Mouse (Mus musculus): ENCODE measurements at regions not wholly inside any gene's neighbourhood (a gene's known extent, or its start where the extent isn't known, plus 50 kb on each side); places are given as distances from the start of the nearest gene placed in this dataset.

- H3K4me3 ChIP-seq, result no peak overlapping the region
- H3K27me3 ChIP-seq (replicated peaks), result no peaks in the 10 kb centered on the region
- H3K4me2 ChIP-seq, result no peak overlapping the region
- WGBS, result 34% methylated on average over 1 of the region's 1 CpGs
- ATAC-seq (ENCODE audit: insufficient number of reproducible peaks, low FRiP score), result no peak
- no peaks in the 10 kb centered on the region for H3K36me3 ChIP-seq
- H3K9me3 ChIP-seq (replicated peaks), result no peaks in the 10 kb centered on the region
- H3K4me1 ChIP-seq (replicated peaks), result peaks cover 35% of the 10 kb centered on the region
- H3K27ac ChIP-seq (ENCODE audit: poor library complexity, severe bottlenecking), result no peak overlapping the region
- no peak overlapping the region for H3K9ac ChIP-seq
Measured at GRCm38 (mm10) chr12:12180986-12181385, 81.0 kb upstream of the Fam49a start.

- Histone ChIP-seq H3K4me2 (no peak overlapping the region), H3K27ac (ENCODE audit: poor library complexity, severe bottlenecking) (no peak overlapping the region), H3K36me3 (no peaks in the 10 kb centered on the region), H3K4me3 (no peak overlapping the region), H3K27me3 (replicated peaks) (no peaks in the 10 kb centered on the region), H3K9me3 (replicated peaks) (no peaks in the 10 kb centered on the region), H3K4me1 (replicated peaks) (peaks cover 33% of the 10 kb centered on the region), H3K9ac (no peak overlapping the region)
- no peak for ATAC-seq (ENCODE audit: insufficient number of reproducible peaks, low FRiP score)
- WGBS, result 67% methylated on average over 4 of the region's 4 CpGs
Measured at GRCm38 (mm10) chr12:12181686-12182085, 80.3 kb upstream of the Fam49a start.

DNA sequence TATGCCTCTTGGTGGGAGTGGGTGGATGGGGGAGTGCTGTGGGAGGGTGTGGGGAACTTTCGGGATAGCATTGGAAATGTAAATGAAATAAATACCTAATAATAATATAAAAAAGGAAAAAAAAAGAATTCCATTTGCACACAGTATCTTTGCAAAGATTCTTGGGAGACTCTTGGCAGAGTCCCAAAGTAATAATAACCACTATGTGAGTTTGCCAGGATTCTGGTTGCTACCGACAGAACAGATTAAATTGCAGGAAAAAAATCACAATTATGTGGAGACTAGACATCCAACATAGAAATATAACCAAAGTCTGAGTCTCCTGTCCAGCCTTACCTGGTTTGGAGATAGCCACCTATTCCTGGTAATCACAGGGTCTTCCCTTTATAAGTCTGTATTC, 75.6 kb upstream of the Fam49a start:
- Histone ChIP-seq H3K4me3 (no peak overlapping the region), H3K27ac (ENCODE audit: poor library complexity, severe bottlenecking) (no peak overlapping the region), H3K9me3 (replicated peaks) (no peaks in the 10 kb centered on the region), H3K9ac (no peak overlapping the region), H3K36me3 (no peaks in the 10 kb centered on the region), H3K27me3 (replicated peaks) (no peaks in the 10 kb centered on the region), H3K4me1 (replicated peaks) (no peaks in the 10 kb centered on the region), H3K4me2 (no peak overlapping the region)
- no peak for ATAC-seq (ENCODE audit: insufficient number of reproducible peaks, low FRiP score)
- WGBS, result 78% methylated on average over 2 of the region's 2 CpGs

DNA sequence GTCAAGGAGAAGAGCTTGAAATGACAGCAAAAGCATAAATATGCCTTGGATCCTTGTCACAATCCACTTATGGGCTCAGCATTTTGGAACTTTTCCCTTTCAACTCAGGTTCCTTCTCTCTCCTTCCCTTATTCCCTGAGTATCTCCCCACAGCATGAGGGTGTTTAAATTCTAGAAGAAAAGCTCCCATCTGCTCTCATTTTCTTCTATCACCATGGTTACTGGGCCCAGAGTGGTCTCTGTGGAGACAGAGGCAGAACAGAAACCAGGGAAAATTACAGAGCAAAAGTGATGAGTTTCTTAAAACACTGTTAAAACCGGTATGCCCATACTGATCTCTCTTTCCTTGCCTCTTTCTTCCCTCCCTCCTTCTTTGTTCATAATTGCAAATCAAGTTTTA, 66.9 kb upstream of the Fam49a start:
- WGBS, result 73% methylated on average over 1 of the region's 1 CpGs
- Histone ChIP-seq H3K9me3 (replicated peaks) (no peaks in the 10 kb centered on the region), H3K27ac (ENCODE audit: poor library complexity, severe bottlenecking) (no peak overlapping the region), H3K4me3 (no peak overlapping the region), H3K36me3 (no peaks in the 10 kb centered on the region), H3K9ac (no peak overlapping the region), H3K27me3 (replicated peaks) (no peaks in the 10 kb centered on the region), H3K4me1 (replicated peaks) (no peaks in the 10 kb centered on the region), H3K4me2 (no peak overlapping the region)
- ATAC-seq (ENCODE audit: insufficient number of reproducible peaks, low FRiP score), result no peak

DNA sequence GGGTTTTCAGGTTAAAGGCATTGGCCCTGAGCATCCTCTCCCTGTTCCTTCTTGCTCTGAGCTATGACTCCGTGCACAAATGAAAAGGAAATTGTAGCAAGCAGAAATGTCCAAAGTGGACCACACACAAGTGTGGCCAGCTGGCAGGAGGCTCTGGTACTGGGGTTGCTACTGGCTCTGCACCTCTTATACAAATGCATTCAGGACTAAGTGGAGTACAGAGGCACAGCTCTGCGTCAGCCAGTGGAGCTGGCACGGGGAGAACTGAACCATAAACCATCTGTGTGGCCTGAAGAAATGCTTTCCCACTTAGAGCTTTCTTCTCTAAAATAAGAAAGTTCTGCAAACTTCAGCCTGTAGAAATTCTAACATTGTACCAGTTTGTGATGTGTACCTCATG, 65.3 kb upstream of the Fam49a start:
- 86% methylated on average over 3 of the region's 3 CpGs for WGBS
- Histone ChIP-seq H3K4me3 (no peak overlapping the region), H3K36me3 (no peaks in the 10 kb centered on the region), H3K9me3 (replicated peaks) (no peaks in the 10 kb centered on the region), H3K27me3 (replicated peaks) (no peaks in the 10 kb centered on the region), H3K4me2 (no peak overlapping the region), H3K9ac (no peak overlapping the region), H3K27ac (ENCODE audit: poor library complexity, severe bottlenecking) (no peak overlapping the region), H3K4me1 (replicated peaks) (no peaks in the 10 kb centered on the region)
- no peak for ATAC-seq (ENCODE audit: insufficient number of reproducible peaks, low FRiP score)

- ATAC-seq (ENCODE audit: insufficient number of reproducible peaks, low FRiP score), result no peak
- no peak overlapping the region for H3K27ac ChIP-seq (ENCODE audit: poor library complexity, severe bottlenecking)
- no peak overlapping the region for H3K9ac ChIP-seq
- H3K4me1 ChIP-seq (replicated peaks), result no peaks in the 10 kb centered on the region
- H3K4me2 ChIP-seq, result no peak overlapping the region
- no peak overlapping the region for H3K4me3 ChIP-seq
- H3K9me3 ChIP-seq (replicated peaks), result no peaks in the 10 kb centered on the region
- no peaks in the 10 kb centered on the region for H3K27me3 ChIP-seq (replicated peaks)
- no peaks in the 10 kb centered on the region for H3K36me3 ChIP-seq
- WGBS, result 45% methylated on average over 1 of the region's 1 CpGs
Measured at GRCm38 (mm10) chr12:12208216-12208615, 53.7 kb upstream of the Fam49a start.
